Mouse (Mus musculus) layer of hippocampus, adult 2 months (tissue): ENCODE measurements around the gene Tmbim1. TPM values are rescaled to one million over a fixed set of nuclear protein-coding genes. Genes with fewer than 3 reads are reported as not detected.

Experiments
- DNase-seq, 2 experiments: peaks; one replicate each; pipeline ENCODE4 v3.0.0; 2022; ENCODE audit warnings: low spot score in 2 of 2
- H3K27ac ChIP-seq: fragments of 200-600 bp; 2 replicates; pipeline ENCODE4 v1.8.1; 2022
- H3K4me3 ChIP-seq: fragments of 200-600 bp; 2 replicates; pipeline ENCODE4 v1.8.1; 2022; ENCODE audit warnings: mild to moderate bottlenecking
- CTCF ChIP-seq: fragments of 200-600 bp; conservative IDR thresholded peaks from 2 replicates; pipeline ENCODE4 v1.8.1; 2022; ENCODE audit warnings: antibody characterized with exemption, mild to moderate bottlenecking, moderate library complexity
- total RNA-seq, 2 experiments: library from RNA; stranded (reverse); gene quantifications; 2 replicates each; pipeline ENCODE4 v1.2.3; 2021

Gene Tmbim1
- total RNA-seq, 2 experiments from 2014 or later = 23.3 to 23.9 TPM

GRCm38 (mm10) chr1:74314796-74315195 is 9.4 kb upstream of the Tmbim1 start:
- peak overlapping the region; percentile 2; the same call in 1 of the 2 replicates for H3K27ac ChIP-seq
- TF ChIP-seq CTCF = no peak
- DNase-seq = no peak
- H3K4me3 ChIP-seq = no peak overlapping the region

GRCm38 (mm10) chr1:74313049-74313692 is 7.7 kb upstream of the Tmbim1 start:
- peak; percentile 79 to 86 for DNase-seq
- TF ChIP-seq CTCF = peak; percentile 96
- peak overlapping the region; percentile 19; the same call in 1 of the 2 replicates for H3K27ac ChIP-seq
- no peak overlapping the region for H3K4me3 ChIP-seq

- DNase-seq = no peak
- Histone ChIP-seq H3K27ac (no peak overlapping the region), H3K4me3 (no peak overlapping the region)
- TF ChIP-seq CTCF = no peak
Measured at GRCm38 (mm10) chr1:74309767-74310166, 4.3 kb upstream of the Tmbim1 start.

GRCm38 (mm10) chr1:74308001-74308964 is 2.9 kb upstream of the Tmbim1 start:
- TF ChIP-seq CTCF = no peak
- DNase-seq = no peak
- no peak overlapping the region for H3K27ac ChIP-seq
- H3K4me3 ChIP-seq = no peak overlapping the region

- H3K27ac ChIP-seq = no peak overlapping the region
- DNase-seq = no peak
- H3K4me3 ChIP-seq = no peak overlapping the region
- no peak for TF ChIP-seq CTCF
Measured at GRCm38 (mm10) chr1:74307146-74307545, 1.7 kb upstream of the Tmbim1 start.

- H3K4me3 ChIP-seq = no peak overlapping the region
- no peak overlapping the region for H3K27ac ChIP-seq
- no peak for DNase-seq
- TF ChIP-seq CTCF = no peak
Measured at GRCm38 (mm10) chr1:74304946-74305345, 476 bp downstream of the Tmbim1 start.

- H3K27ac ChIP-seq = peak overlapping the region; percentile 91
- no peak for TF ChIP-seq CTCF
Measured at GRCm38 (mm10) chr1:74304339-74304790, 1.1 kb downstream of the Tmbim1 start.

GRCm38 (mm10) chr1:74303509-74304338 is 1.7 kb downstream of the Tmbim1 start:
- H3K27ac ChIP-seq = peak overlapping the region; percentile 91
- TF ChIP-seq CTCF = peak; percentile 36; the same call in 1 of the 2 replicates
- H3K4me3 ChIP-seq = peak overlapping the region; percentile 65
- DNase-seq = peak in 1 of 2 experiments; percentile 56

More at GRCm38 (mm10) chr1:74304339-74304790, 1.1 kb downstream of the Tmbim1 start:
- DNase-seq = no peak
- peak overlapping the region; percentile 65 for H3K4me3 ChIP-seq

- no peak for TF ChIP-seq CTCF
- peak overlapping the region; percentile 65 for H3K4me3 ChIP-seq
- H3K27ac ChIP-seq = peak overlapping the region; percentile 65
Measured at GRCm38 (mm10) chr1:74302835-74303234, 2.6 kb downstream of the Tmbim1 start.

GRCm38 (mm10) chr1:74302229-74302628 is 3.2 kb downstream of the Tmbim1 start:
- peak overlapping the region; percentile 65 for H3K27ac ChIP-seq
- no peak for TF ChIP-seq CTCF
- no peak for DNase-seq
- H3K4me3 ChIP-seq = peak overlapping the region; percentile 65; the same call in 1 of the 2 replicates

More at GRCm38 (mm10) chr1:74302835-74303234, 2.6 kb downstream of the Tmbim1 start:
- no peak for DNase-seq

- Histone ChIP-seq H3K4me3 (no peak overlapping the region), H3K27ac (peak overlapping the region; percentile 69; the same call in 1 of the 2 replicates)
- DNase-seq = no peak
- no peak for TF ChIP-seq CTCF
Measured at GRCm38 (mm10) chr1:74300347-74301110, 4.9 kb downstream of the Tmbim1 start.
